In the genomic region with DNA sequence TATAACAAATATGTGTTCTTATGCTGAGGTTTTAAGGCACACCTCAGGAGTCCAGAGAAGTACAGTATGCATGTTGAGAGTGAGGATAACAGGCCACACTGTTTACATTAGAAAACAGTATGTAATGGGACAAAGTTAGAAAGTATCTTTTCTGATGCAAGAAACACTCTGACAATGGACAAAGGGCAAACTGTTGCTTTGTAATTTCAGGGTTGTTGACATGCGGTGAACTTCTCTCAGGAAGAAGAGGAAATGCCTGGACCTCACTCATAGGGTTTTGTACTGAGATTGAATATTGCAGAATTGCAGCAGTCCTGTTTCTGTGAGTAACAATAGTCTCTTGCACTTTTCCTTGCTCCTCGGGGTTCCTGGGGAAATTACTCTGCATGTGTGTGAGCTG, we compare ENCODE assay signal across 9 mouse cellular contexts. TPM values are rescaled to one million over a fixed set of nuclear protein-coding genes. Genes with fewer than 3 reads are reported as not detected.
DNase-seq lines count a peak whose midpoint lies in the region; ATAC-seq lines count a peak whose summit lies in the region.
"Had no signal": no experiment of that assay in that cellular context is flagged by ENCODE, and none has a peak within 500 bp of the region (broad histone marks: within the 10 kb centered on the region; RNA-seq: fewer than 3 reads in every experiment).

No protein-coding gene starts in this region.

- H3K27ac ChIP-seq in lung, embryonic 16.5 days (ENCODE audit: low read length), result peak overlapping the region; percentile 9; the same call in 1 of the 2 replicates
- no peak overlapping the region for H3K27ac ChIP-seq in forebrain, embryonic 16.5 days (ENCODE audit: low read length)
- peak overlapping the region; percentile 54; the same call in 1 of the 2 replicates for H3K27ac ChIP-seq in liver, embryonic 16.5 days (ENCODE audit: low read length)

- no peak for ATAC-seq in lung, embryonic 16.5 days (ENCODE audit: low read depth)
- no peak for ATAC-seq in forebrain, embryonic 16.5 days
- no peak for ATAC-seq in liver, embryonic 16.5 days (ENCODE audit: low read depth)
- no peak for ATAC-seq in CD4-positive, CD25-positive, alpha-beta regulatory T cell, adult 4 months

- H3K27me3 ChIP-seq in lung, embryonic 16.5 days (ENCODE audit: control insufficient read depth, insufficient read depth, low read depth, low read length), result no peaks in the 10 kb centered on the region
- no peaks in the 10 kb centered on the region for H3K27me3 ChIP-seq in forebrain, embryonic 16.5 days (replicated peaks; ENCODE audit: control insufficient read depth, insufficient read depth, low read length)
- no peaks in the 10 kb centered on the region for H3K27me3 ChIP-seq in liver, embryonic 16.5 days (ENCODE audit: control insufficient read depth, insufficient read depth, low read depth, low read length)

- H3K9ac ChIP-seq in lung, embryonic 16.5 days (ENCODE audit: low read length), result peak overlapping the region; percentile 53
- H3K9ac ChIP-seq in forebrain, embryonic 16.5 days (replicated peaks; ENCODE audit: low read depth, low read length), result peak overlapping the region; percentile 41
- peak overlapping the region; percentile 53 for H3K9ac ChIP-seq in liver, embryonic 16.5 days (ENCODE audit: low read depth, low read length)

- no peaks in the 10 kb centered on the region for H3K9me3 ChIP-seq in lung, embryonic 16.5 days (ENCODE audit: control insufficient read depth, low read length)
- H3K9me3 ChIP-seq in forebrain, embryonic 16.5 days (ENCODE audit: control insufficient read depth, low read length), result no peaks in the 10 kb centered on the region
- no peaks in the 10 kb centered on the region for H3K9me3 ChIP-seq in liver, embryonic 16.5 days (replicated peaks; ENCODE audit: control insufficient read depth, low read length)

- H3K36me3 ChIP-seq in lung, embryonic 16.5 days (ENCODE audit: control insufficient read depth, insufficient read depth, low read length), result peaks cover 5% of the 10 kb centered on the region; the same call in 1 of the 2 replicates
- H3K36me3 ChIP-seq in forebrain, embryonic 16.5 days (ENCODE audit: control insufficient read depth, insufficient read depth), result no peaks in the 10 kb centered on the region
- peaks cover 5% of the 10 kb centered on the region; the same call in 1 of the 2 replicates for H3K36me3 ChIP-seq in liver, embryonic 16.5 days (ENCODE audit: control insufficient read depth, insufficient read depth)

- 35% methylated on average over 2 of the region's 2 CpGs for WGBS in lung, embryonic 16.5 days
- 10% methylated on average over 2 of the region's 2 CpGs for WGBS in forebrain, embryonic 16.5 days
- WGBS in liver, embryonic 16.5 days (ENCODE audit: insufficient replicate concordance), result 20% methylated on average over 2 of the region's 2 CpGs

- peaks cover 8% of the 10 kb centered on the region for H3K4me1 ChIP-seq in lung, embryonic 16.5 days (replicated peaks; ENCODE audit: control insufficient read depth, insufficient read depth, low read length)
- H3K4me1 ChIP-seq in forebrain, embryonic 16.5 days (replicated peaks; ENCODE audit: control insufficient read depth, insufficient read depth, low read length), result peaks cover 12% of the 10 kb centered on the region
- peaks cover 11% of the 10 kb centered on the region for H3K4me1 ChIP-seq in liver, embryonic 16.5 days (ENCODE audit: control insufficient read depth, low read depth, low read length)

- H3K4me3 ChIP-seq in lung, embryonic 16.5 days (ENCODE audit: low read length), result peak overlapping the region; percentile 78
- peak overlapping the region; percentile 85 for H3K4me3 ChIP-seq in forebrain, embryonic 16.5 days (replicated peaks; ENCODE audit: low read length)
- H3K4me3 ChIP-seq in liver, embryonic 16.5 days (ENCODE audit: low read depth, low read length), result peak overlapping the region; percentile 79

- DNase-seq in lung, postnatal 14 days, result no peak
- no peak for DNase-seq in adrenal gland, adult 8-10 months
- DNase-seq in adrenal gland, adult 18-20 months (ENCODE audit: low spot score in 2 of 2), result no peak
- DNase-seq in kidney, postnatal 14 days, result no peak

- H3K4me2 ChIP-seq in lung, embryonic 16.5 days (ENCODE audit: low read depth, low read length), result peak overlapping the region; percentile 67
- peak overlapping the region; percentile 65 for H3K4me2 ChIP-seq in forebrain, embryonic 16.5 days (ENCODE audit: low read length)
- peak overlapping the region; percentile 70 for H3K4me2 ChIP-seq in liver, embryonic 16.5 days (ENCODE audit: low read depth, low read length)

RNA-seq across cellular contexts. Expression of gene Zfp760, which starts 0.9 kb away (rescaled TPM):
- polyA plus RNA-seq in lung, embryonic 16.5 days (2015; fragmentation: Nextera tagmentation; extraction: Ambion mirVana), result 12.3 and 12.8 TPM in 2 replicates
- 19.4 and 21.5 TPM in 2 replicates for polyA plus RNA-seq in forebrain, embryonic 16.5 days (2015; fragmentation: Nextera tagmentation; extraction: Ambion mirVana)
- polyA plus RNA-seq in liver, embryonic 16.5 days (2015; fragmentation: Nextera tagmentation; extraction: Ambion mirVana), result 3.4 and 3.7 TPM in 2 replicates
- polyA plus RNA-seq in CD4-positive, CD25-positive, alpha-beta regulatory T cell, adult 4 months (2017; shearing (Covaris generic)), result 1 to 10 TPM; 4.7 to 5.3 TPM
- 1 to 10 TPM; 6.3 to 8.3 (median 7.9) TPM for total RNA-seq in adrenal gland, adult 8-10 months (2022)
- 1 to 10 TPM; 4.7 to 5.0 TPM for total RNA-seq in adrenal gland, adult 18-20 months (2021)

RNA-seq across cellular contexts. Expression of gene Gm10226, which starts 16.7 kb away (rescaled TPM):
- polyA plus RNA-seq in lung, embryonic 16.5 days (2015; fragmentation: Nextera tagmentation; extraction: Ambion mirVana), result 4.1 and 5.3 TPM in 2 replicates
- 17.1 and 23.5 TPM in 2 replicates for polyA plus RNA-seq in forebrain, embryonic 16.5 days (2015; fragmentation: Nextera tagmentation; extraction: Ambion mirVana)
- polyA plus RNA-seq in liver, embryonic 16.5 days (2015; fragmentation: Nextera tagmentation; extraction: Ambion mirVana), result 2.6 and 4.6 TPM in 2 replicates
- 10 to 100 TPM; 12.6 to 12.8 TPM for polyA plus RNA-seq in CD4-positive, CD25-positive, alpha-beta regulatory T cell, adult 4 months (2017; shearing (Covaris generic))
- total RNA-seq in adrenal gland, adult 8-10 months (2022), result 1 to 10 TPM in 3 of 4 experiments, not detected in 1; 2.9 to 7.5 (median 6.9) TPM
- total RNA-seq in adrenal gland, adult 18-20 months (2021), result not detected
- polyA plus RNA-seq: small intestine, adult 2 months had no signal

RNA-seq across cellular contexts. Expression of gene Zfp229, which starts 22.2 kb away (rescaled TPM):
- polyA plus RNA-seq in lung, embryonic 16.5 days (2015; fragmentation: Nextera tagmentation; extraction: Ambion mirVana), result 5.3 and 6.6 TPM in 2 replicates
- 10.5 and 11.1 TPM in 2 replicates for polyA plus RNA-seq in forebrain, embryonic 16.5 days (2015; fragmentation: Nextera tagmentation; extraction: Ambion mirVana)
- polyA plus RNA-seq in liver, embryonic 16.5 days (2015; fragmentation: Nextera tagmentation; extraction: Ambion mirVana), result 1.7 and 1.8 TPM in 2 replicates
- under 1 TPM; 0.32 TPM for polyA plus RNA-seq in CD4-positive, CD25-positive, alpha-beta regulatory T cell, adult 4 months (2017; shearing (Covaris generic))
- 10 to 100 TPM in 3 of 4 experiments, 1 to 10 TPM in 1; 9.9 to 13.9 (median 12.5) TPM for total RNA-seq in adrenal gland, adult 8-10 months (2022)
- total RNA-seq in adrenal gland, adult 18-20 months (2021), result 1 to 10 TPM; 7.8 TPM

RNA-seq across cellular contexts. Expression of gene Zfp983, which starts 58.0 kb away (rescaled TPM):
- polyA plus RNA-seq in lung, embryonic 16.5 days (2015; fragmentation: Nextera tagmentation; extraction: Ambion mirVana), result 3.3 and 3.8 TPM in 2 replicates
- polyA plus RNA-seq in forebrain, embryonic 16.5 days (2015; fragmentation: Nextera tagmentation; extraction: Ambion mirVana), result 13.4 and 14.1 TPM in 2 replicates
- 0.91 and 1.5 TPM in 2 replicates for polyA plus RNA-seq in liver, embryonic 16.5 days (2015; fragmentation: Nextera tagmentation; extraction: Ambion mirVana)
- polyA plus RNA-seq in CD4-positive, CD25-positive, alpha-beta regulatory T cell, adult 4 months (2017; shearing (Covaris generic)), result 10 to 100 TPM in 1 of 2 experiments, 1 to 10 TPM in 1; 7.5 to 11.4 TPM
- 10 to 100 TPM in 2 of 4 experiments, 1 to 10 TPM in 2; 8.2 to 13.5 (median 10.0) TPM for total RNA-seq in adrenal gland, adult 8-10 months (2022)
- total RNA-seq in adrenal gland, adult 18-20 months (2021), result 1 to 10 TPM; 5.6 to 5.7 TPM
